Mouse (Mus musculus) kidney, adult 2 months (tissue): ENCODE measurements around the gene Hadh. TPM values are rescaled to one million over a fixed set of nuclear protein-coding genes. Genes with fewer than 3 reads are reported as not detected.

Experiments used
- DNase-seq: peaks from one replicate; pipeline ENCODE4 v3.0.0; 2021
- H3K27ac ChIP-seq: fragments of 200-500 bp; 2 replicates; pipeline ENCODE4 v1.5.1; 2012; ENCODE audit warnings: low read depth, low read length, control low read depth, inconsistent platforms; ENCODE audit not compliant: insufficient read depth
- H3K27me3 ChIP-seq: fragments of 200-500 bp; replicated peaks from 2 replicates; pipeline ENCODE4 v1.6.1; 2012; ENCODE audit warnings: mild to moderate bottlenecking, moderate library complexity, low read length, inconsistent platforms; ENCODE audit not compliant: control insufficient read depth, insufficient read depth
- H3K36me3 ChIP-seq: fragments of 200-500 bp; 2 replicates; pipeline ENCODE4 v1.6.1; 2012; ENCODE audit warnings: mild to moderate bottlenecking, moderate library complexity, low read length, inconsistent platforms; ENCODE audit not compliant: control insufficient read depth, insufficient read depth
- H3K4me1 ChIP-seq: fragments of 200-500 bp; 2 replicates; pipeline ENCODE4 v1.6.1; 2011; ENCODE audit warnings: low read length; ENCODE audit not compliant: control insufficient read depth, insufficient read depth
- H3K4me3 ChIP-seq: fragments of 200-500 bp; 2 replicates; pipeline ENCODE4 v1.5.1; 2011; ENCODE audit warnings: mild to moderate bottlenecking, low read depth, low read length, control low read depth; ENCODE audit not compliant: insufficient read depth
- CTCF ChIP-seq: fragments of 200-500 bp; conservative IDR thresholded peaks from 2 replicates; pipeline ENCODE4 v1.5.1; 2011; ENCODE audit warnings: low read depth, mild to moderate bottlenecking, control low read depth, low read length, moderate library complexity, mixed read lengths; ENCODE audit not compliant: insufficient read depth, insufficient read length
- POLR2A ChIP-seq: fragments of 200-500 bp; IDR thresholded peaks from one replicate; pipeline ENCODE4 v1.6.1; 2011; ENCODE audit warnings: low read depth, low read length, control low read depth
- WGBS: fragments of 180-500 bp; shearing (Covaris S2); methylation state at CpG from one replicate; pipeline ENCODE4 v1.1.7; 2018; 5-methylcytosine and 5-hydroxymethylcytosine counted together
- polyA plus RNA-seq: library from polyadenylated mRNA; depleted of rRNA; stranded (reverse); fragments of >200 nt; gene quantifications from 2 replicates; pipeline ENCODE4 v1.2.3, GENCODE M21; 2012

Gene Hadh
- polyA plus RNA-seq, 1 experiment, result 515 TPM

DNA sequence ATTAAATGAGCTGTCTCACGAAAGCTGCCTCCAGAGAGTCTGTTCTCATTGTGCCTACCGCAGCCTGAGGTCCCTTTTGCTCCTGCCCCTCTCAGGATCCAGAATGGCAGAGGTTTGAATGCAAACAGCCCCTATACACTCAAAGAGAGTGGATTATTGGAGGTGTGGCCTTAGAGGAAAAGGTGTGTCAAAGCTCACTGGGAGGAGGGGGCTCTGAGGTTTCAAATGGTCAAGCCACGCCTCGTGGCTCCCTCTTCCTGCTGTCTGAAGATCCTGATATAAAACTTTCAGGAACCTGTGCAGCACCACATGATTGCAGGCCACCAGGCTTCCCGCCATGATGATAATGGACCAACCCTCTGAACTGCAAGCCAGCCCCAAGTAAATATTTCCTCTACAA lies 24.1 kb downstream of the Hadh start:
- peaks cover 11% of the 10 kb centered on the region; the same call in 1 of the 2 replicates for H3K4me1 ChIP-seq
- WGBS, result 82% methylated on average over 5 of the region's 5 CpGs
- no peaks in the 10 kb centered on the region for H3K27me3 ChIP-seq
- no peak for DNase-seq
- H3K4me3 ChIP-seq, result no peak overlapping the region
- TF ChIP-seq POLR2A, result no peak
- no peak for TF ChIP-seq CTCF
- H3K36me3 ChIP-seq, result no peaks in the 10 kb centered on the region
- H3K27ac ChIP-seq, result no peak overlapping the region

DNA sequence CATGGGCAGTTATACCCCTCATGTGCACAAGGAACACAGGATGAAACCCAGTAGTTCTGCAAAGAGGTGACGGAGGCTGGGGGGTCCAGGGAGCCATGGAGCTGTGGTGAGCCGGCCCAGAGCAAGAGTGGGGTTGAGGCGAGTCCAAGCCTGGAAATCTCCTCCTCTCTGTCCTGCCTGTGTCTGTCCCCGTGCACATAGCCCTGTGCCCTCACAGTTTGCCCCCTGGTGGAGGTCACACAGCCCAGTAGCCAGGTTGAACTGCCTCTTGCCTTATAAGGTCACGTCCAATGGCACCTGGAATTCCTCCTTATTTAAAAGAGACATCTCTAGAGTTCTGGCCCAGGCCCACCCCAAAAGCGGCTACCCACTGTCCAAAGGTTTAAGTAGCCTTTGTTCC lies 24.5 kb downstream of the Hadh start:
- Histone ChIP-seq H3K4me1 (peaks cover 11% of the 10 kb centered on the region; the same call in 1 of the 2 replicates), H3K4me3 (no peak overlapping the region), H3K36me3 (no peaks in the 10 kb centered on the region), H3K27me3 (no peaks in the 10 kb centered on the region), H3K27ac (no peak overlapping the region)
- WGBS, result 75% methylated on average over 6 of the region's 6 CpGs
- no peak for TF ChIP-seq POLR2A
- 0 out of 2 replicates have a peak, but pooled peaks have one; percentile 13 for TF ChIP-seq CTCF
- no peak for DNase-seq

DNA sequence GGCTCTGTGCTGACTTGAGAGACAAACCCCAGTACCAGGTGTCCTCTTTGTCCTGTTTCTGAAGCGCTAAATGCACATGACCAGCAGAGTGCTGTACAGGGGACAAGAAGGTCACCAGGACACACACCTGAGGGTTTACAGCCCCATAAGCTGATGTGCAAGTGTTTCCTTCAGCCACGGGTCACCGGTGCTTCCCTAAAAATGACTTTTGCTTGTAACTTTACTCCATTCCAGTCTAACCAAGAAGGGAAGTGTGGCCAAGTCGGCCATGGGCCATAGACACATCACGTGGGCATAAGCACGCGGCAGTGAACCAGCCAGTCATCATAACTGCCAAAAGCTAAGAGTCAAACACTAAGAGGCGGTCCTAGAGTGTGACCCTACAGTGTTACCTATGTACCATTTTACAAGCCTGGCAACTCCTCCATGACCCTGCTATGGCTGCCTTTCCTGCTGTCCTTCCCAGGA lies 25.3 kb downstream of the Hadh start:
- no peaks in the 10 kb centered on the region for H3K27me3 ChIP-seq
- H3K4me1 ChIP-seq, result peaks cover 11% of the 10 kb centered on the region; the same call in 1 of the 2 replicates
- H3K36me3 ChIP-seq, result no peaks in the 10 kb centered on the region
- H3K27ac ChIP-seq, result peak overlapping the region; percentile 79
- 57% methylated on average over 8 of the region's 8 CpGs for WGBS
- TF ChIP-seq CTCF (no peak), POLR2A (no peak)
- peak; percentile 79 for DNase-seq
- H3K4me3 ChIP-seq, result no peak overlapping the region

DNA sequence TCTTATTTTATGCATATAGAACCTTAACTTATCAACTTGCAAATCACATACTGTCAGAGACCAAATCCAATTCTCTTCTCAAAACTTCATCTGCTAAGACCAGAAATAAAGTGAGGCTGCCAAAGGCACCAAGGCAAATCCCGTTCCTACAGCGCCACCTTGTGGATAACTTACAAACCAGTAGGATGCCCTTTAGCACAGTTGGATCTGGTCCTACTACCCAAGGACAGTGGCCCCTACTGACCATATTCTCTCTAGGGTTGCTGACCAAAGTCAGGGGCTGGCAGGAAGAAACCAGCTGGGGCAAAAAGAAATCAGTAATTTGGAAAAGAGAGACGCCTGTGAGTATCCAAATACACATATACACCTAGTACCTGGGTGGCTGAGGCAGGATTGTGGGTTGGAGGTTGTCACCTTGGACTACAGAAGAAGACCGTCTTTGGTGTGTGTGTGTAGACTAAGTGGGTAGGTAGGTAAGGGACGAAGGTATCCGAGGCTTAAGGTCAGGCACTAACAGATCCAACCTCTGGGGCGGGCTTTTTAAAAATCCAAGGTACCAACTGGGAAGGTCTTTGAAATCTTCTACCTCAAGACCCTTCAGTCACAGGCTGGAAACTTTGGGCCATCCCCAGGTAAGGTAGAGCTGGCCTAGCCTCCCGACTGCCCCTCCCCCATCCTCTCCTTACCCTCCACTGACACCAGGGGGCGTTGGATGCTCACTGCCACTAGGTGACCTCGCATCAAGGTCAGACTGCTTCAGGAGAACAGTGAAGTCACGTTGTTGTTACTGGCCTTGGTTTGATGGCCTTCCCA lies 25.9 kb downstream of the Hadh start:
- TF ChIP-seq CTCF, result peak; percentile 86
- TF ChIP-seq POLR2A, result no peak
- peak; percentile 81 for DNase-seq
- Histone ChIP-seq H3K27ac (peak overlapping the region; percentile 79), H3K36me3 (no peaks in the 10 kb centered on the region), H3K27me3 (no peaks in the 10 kb centered on the region), H3K4me1 (peaks cover 11% of the 10 kb centered on the region; the same call in 1 of the 2 replicates), H3K4me3 (no peak overlapping the region)
- 36% methylated on average over 11 of the region's 11 CpGs for WGBS

DNA sequence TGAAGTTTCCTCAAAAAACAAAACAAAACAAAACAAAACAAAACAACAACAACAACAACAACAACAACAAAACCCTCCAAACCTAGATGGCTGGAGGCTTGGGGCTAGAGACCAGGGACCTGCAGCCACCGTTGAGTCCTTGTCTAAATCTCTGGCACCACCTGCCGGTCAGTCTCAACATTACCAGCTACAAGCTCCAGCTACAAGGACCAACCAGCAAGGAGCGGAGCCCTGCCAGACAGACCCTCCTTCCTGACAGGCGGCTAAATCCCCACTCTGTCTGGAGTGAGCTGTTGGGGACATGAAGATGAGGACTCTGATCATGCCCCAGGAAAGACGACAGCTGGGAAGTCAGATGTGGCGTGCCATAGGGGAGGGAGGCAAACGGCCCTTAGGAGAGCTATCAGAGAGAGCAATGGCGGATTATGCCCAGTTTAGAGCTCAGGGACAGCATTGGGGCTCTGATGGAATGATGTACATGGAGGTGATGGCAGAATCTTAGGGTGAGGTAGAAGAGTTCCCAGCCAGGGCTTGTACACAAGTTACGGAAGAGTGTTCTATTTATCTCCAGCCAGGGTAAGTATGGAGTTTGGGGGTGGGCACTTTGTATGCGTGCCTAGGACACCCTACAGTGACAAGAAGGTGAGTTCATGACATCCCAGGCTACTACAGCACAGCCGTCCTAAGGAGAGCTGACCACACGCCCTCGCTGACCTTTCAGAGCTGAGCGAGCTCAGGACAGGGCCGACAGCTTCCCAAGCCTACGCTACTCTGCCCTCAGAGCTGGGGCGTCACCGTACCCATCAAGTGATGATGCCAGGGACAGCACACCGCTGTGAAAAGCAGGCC lies 33.9 kb downstream of the Hadh start:
- 65% methylated on average over 19 of the region's 19 CpGs for WGBS
- Histone ChIP-seq H3K4me1 (no peaks in the 10 kb centered on the region), H3K27me3 (no peaks in the 10 kb centered on the region), H3K4me3 (no peak overlapping the region), H3K36me3 (peaks cover 1% of the 10 kb centered on the region; the same call in 1 of the 2 replicates), H3K27ac (no peak overlapping the region)
- no peak for TF ChIP-seq POLR2A
- TF ChIP-seq CTCF, result peak; percentile 81
- DNase-seq, result peak; percentile 71

DNA sequence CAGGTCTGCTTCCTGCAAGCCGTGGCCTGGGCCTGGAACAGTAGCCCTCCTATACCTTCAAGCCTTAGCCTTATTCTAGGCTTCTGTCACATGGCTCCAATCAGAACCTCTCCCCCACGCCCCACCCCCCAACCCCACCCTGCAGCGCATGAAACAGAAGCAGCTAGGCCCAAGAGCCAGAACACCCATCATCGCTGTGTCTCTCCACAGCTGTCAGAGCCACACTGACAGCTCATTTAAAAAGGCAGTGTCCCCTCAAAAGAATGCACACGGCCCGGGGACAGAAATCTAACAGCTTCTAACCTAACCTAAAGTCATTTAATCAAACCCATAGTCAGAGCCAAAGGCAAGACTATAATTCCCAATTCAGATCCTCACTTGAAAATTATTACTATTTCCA lies 34.8 kb downstream of the Hadh start:
- H3K27ac ChIP-seq, result no peak overlapping the region
- H3K27me3 ChIP-seq, result no peaks in the 10 kb centered on the region
- H3K4me1 ChIP-seq, result no peaks in the 10 kb centered on the region
- DNase-seq, result no peak
- H3K4me3 ChIP-seq, result no peak overlapping the region
- TF ChIP-seq CTCF (no peak), POLR2A (no peak)
- H3K36me3 ChIP-seq, result peaks cover 1% of the 10 kb centered on the region; the same call in 1 of the 2 replicates
- WGBS, result 93% methylated on average over 6 of the region's 6 CpGs
